Mouse (Mus musculus) hindbrain, embryonic 10.5 days (tissue): ENCODE measurements around the gene Mrps25. TPM values are rescaled to one million over a fixed set of nuclear protein-coding genes. Genes with fewer than 3 reads are reported as not detected.

Experiments used
- DNase-seq: peaks from one replicate; pipeline ENCODE4 v3.0.0-alpha.2; 2017; ENCODE audit warnings: low spot score
- H3K27ac ChIP-seq: fragments of 300-500 bp; sonication (generic); 2 replicates; pipeline ENCODE4 v1.5.1; 2016; ENCODE audit warnings: mild to moderate bottlenecking, moderate library complexity
- H3K27me3 ChIP-seq: fragments of 300-500 bp; sonication (generic); 2 replicates; pipeline ENCODE4 v1.6.1; 2016; ENCODE audit warnings: mild to moderate bottlenecking; ENCODE audit not compliant: poor library complexity, insufficient read depth, severe bottlenecking
- H3K36me3 ChIP-seq: fragments of 300-500 bp; sonication (generic); 2 replicates; pipeline ENCODE4 v1.6.1; 2016; ENCODE audit warnings: mild to moderate bottlenecking, moderate library complexity
- H3K4me1 ChIP-seq: fragments of 300-500 bp; sonication (generic); replicated peaks from 2 replicates; pipeline ENCODE4 v1.6.1; 2016; ENCODE audit warnings: mild to moderate bottlenecking
- H3K4me3 ChIP-seq: fragments of 300-500 bp; sonication (generic); 2 replicates; pipeline ENCODE4 v1.5.1; 2016; ENCODE audit warnings: mild to moderate bottlenecking, moderate library complexity
- H3K9me3 ChIP-seq: fragments of 300-500 bp; sonication (generic); 2 replicates; pipeline ENCODE4 v1.6.1; 2016; ENCODE audit warnings: mild to moderate bottlenecking, moderate library complexity
- WGBS: fragments of 180-500 bp; shearing (Covaris S2); methylation state at CpG from one replicate; pipeline ENCODE4 v1.1.7; 2016; 5-methylcytosine and 5-hydroxymethylcytosine counted together
- polyA plus RNA-seq: library from polyadenylated mRNA; unstranded; fragments of >200 nt; fragmentation: Nextera tagmentation; extraction: Ambion mirVana; gene quantifications from 2 replicates; pipeline ENCODE4 v1.2.1, GENCODE M21; 2016

The Mrps25 gene
- polyA plus RNA-seq, 1 experiment from 2014 or later = 93.1 TPM

DNA sequence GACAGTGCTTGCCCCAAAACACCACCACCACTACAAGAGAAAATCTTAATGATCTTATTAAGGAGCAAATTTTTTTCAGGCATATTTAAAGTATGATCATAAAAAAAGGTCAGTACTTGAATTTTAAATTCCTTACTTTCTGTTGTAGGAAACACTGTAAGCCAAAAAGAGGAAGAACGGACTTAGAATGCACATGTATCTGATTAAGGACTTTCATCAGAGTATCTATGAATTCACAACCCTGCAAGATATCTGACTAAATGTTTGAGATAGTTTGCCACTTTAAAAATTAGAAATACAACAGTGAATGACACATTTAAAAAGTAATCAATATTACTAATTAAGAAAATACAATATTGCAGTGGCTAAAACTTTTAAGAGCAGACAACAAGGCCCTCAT, 7.4 kb downstream of the Mrps25 start:
- no peaks in the 10 kb centered on the region for H3K27me3 ChIP-seq
- 95% methylated on average over 1 of the region's 1 CpGs for WGBS
- DNase-seq = no peak
- peaks cover 91% of the 10 kb centered on the region for H3K36me3 ChIP-seq
- no peaks in the 10 kb centered on the region for H3K4me1 ChIP-seq
- H3K4me3 ChIP-seq = no peak overlapping the region
- no peak overlapping the region for H3K27ac ChIP-seq
- peaks cover 4% of the 10 kb centered on the region; the same call in 1 of the 2 replicates for H3K9me3 ChIP-seq

DNA sequence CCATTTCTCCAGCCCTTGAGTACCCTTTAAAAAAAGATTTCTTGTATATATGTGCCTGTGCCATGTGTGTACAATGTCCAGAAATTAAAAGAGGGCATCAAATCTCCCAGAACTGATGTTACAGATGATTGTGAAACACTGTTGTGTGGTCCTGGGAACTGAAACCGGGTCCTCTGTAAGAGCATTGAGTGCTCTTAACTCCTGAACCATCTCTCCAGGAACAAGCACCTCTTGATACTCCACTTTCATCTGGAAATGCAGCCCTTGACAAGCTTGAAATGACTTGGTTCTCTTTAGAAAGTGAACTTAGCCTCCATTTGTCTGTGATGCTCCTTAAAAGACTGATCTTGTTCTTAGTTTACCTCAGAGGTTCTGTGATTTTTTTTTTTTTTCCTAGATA, 21.1 kb downstream of the Mrps25 start:
- no peaks in the 10 kb centered on the region for H3K27me3 ChIP-seq
- no peak overlapping the region for H3K4me3 ChIP-seq
- no peak for DNase-seq
- H3K4me1 ChIP-seq = no peaks in the 10 kb centered on the region
- 92% methylated on average over 1 of the region's 1 CpGs for WGBS
- peaks cover 99% of the 10 kb centered on the region for H3K36me3 ChIP-seq
- no peaks in the 10 kb centered on the region for H3K9me3 ChIP-seq
- no peak overlapping the region for H3K27ac ChIP-seq

DNA sequence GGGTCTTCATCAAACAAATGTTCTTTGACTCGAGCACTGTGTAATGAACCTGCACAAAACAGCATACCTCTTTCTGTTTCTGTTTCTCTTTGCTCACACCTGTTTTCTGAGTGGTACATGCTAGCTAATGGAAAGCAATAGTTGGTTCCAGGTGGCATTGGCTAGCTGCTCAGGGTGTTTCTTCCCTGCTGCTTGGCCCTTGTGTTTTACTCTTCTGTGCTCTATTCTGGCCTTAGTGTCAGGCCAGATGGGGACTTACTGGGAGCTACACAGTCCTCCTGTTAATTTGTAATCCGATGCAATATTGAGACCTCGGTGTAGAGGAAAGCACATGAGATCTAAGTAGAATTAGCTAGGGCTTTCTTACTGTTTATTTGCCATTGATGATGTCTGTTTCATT, 25.0 kb downstream of the Mrps25 start:
- WGBS = 95% methylated on average over 3 of the region's 3 CpGs
- H3K4me1 ChIP-seq = no peaks in the 10 kb centered on the region

DNA sequence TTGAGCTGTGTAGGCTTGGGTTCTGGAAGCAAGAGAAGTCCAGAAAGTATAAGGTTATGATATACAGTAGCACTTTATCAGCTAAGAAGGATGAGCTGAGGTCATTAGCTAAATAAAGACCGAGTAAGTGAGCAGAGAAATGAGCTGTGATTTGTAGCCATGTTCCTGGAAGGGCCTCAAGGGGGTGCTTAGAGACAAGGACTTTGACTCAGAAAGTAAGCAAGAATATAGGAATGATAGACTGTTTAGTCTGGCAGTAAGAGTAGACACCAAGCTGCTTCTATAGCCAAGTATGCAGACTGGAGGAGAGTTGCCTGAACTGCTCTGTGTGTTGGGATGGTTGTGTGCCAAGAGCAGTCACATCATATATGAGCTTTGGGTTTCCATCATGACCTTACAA, 30.1 kb downstream of the Mrps25 start:
- Histone ChIP-seq H3K36me3 (peaks cover 87% of the 10 kb centered on the region), H3K27ac (no peak overlapping the region), H3K4me1 (no peaks in the 10 kb centered on the region), H3K27me3 (no peaks in the 10 kb centered on the region), H3K4me3 (no peak overlapping the region), H3K9me3 (no peaks in the 10 kb centered on the region)
- 89% methylated on average over 1 of the region's 1 CpGs for WGBS
- no peak for DNase-seq

More for the DNA sequence above, 25.0 kb downstream of the Mrps25 start:
- H3K4me3 ChIP-seq = no peak overlapping the region
- H3K36me3 ChIP-seq = peaks cover 100% of the 10 kb centered on the region
- H3K27ac ChIP-seq = no peak overlapping the region
- DNase-seq = no peak
- H3K9me3 ChIP-seq = no peaks in the 10 kb centered on the region
- no peaks in the 10 kb centered on the region for H3K27me3 ChIP-seq

DNA sequence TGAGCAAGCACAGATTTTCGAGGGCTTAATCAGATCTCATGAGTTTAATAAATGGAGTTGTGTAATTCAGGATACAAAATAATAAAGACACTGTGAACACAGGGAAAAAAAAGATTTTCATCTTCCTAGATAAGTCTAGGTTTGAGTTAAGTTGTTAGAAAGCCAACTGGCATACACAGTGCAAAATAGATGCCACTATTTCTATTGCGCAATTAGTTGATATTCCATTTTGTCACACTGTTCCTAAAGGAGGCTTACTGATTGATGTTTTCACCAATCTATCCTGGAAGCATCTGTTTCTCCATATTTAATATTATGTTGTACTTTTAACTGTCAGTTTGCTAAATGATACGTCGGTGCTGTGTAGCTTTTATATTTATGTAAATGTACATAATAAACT, 38.0 kb downstream of the Mrps25 start:
- Histone ChIP-seq H3K27ac (no peak overlapping the region), H3K4me3 (no peak overlapping the region), H3K9me3 (no peaks in the 10 kb centered on the region), H3K27me3 (no peaks in the 10 kb centered on the region), H3K4me1 (no peaks in the 10 kb centered on the region), H3K36me3 (peaks cover 70% of the 10 kb centered on the region)
- DNase-seq = no peak
- 96% methylated on average over 4 of the region's 4 CpGs for WGBS

DNA sequence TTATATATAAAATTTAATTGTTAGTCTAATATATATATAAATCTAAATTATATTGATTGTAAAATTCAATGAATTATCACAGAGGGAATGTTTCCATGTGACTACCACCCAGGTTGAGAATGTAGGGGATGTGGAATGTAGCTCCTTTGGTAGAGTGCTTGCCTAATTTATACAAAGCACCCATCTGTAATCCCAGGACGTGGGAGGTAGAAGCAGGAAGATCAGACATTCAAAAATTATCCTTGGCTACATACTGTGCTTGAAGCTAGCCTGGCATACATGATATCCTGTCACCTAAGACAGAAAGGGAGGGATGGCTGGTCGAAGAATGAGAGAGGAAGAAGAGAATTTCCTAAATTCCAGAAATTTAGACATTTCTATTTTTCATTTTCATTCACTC, 47.5 kb downstream of the Mrps25 start:
- no peaks in the 10 kb centered on the region for H3K27me3 ChIP-seq
- H3K9me3 ChIP-seq = no peaks in the 10 kb centered on the region
- no peak for DNase-seq
- no peak overlapping the region for H3K4me3 ChIP-seq
- H3K36me3 ChIP-seq = peaks cover 29% of the 10 kb centered on the region
- 87% methylated on average over 2 of the region's 2 CpGs for WGBS
- H3K27ac ChIP-seq = no peak overlapping the region
- H3K4me1 ChIP-seq = no peaks in the 10 kb centered on the region

DNA sequence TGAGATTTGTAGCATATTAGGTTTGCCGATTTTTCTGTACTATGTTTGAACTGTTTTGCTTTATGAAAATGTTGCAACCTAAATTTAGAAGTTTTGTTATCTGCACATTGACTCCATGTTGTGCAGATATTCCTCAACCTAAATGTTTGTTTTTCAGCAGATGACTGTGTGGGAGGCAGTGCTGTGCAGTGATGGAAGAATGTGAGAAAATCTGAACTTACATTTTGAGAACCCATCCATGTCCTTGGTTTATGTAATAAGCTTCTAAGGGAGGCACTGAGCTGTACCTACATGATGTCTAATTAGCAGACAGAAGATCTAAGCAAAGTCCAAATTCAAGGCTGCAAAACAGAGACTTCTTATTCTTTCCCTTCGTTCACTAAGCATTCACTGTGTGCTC, 50.2 kb downstream of the Mrps25 start:
- H3K4me3 ChIP-seq = no peak overlapping the region
- DNase-seq = no peak
- 95% methylated on average over 2 of the region's 2 CpGs for WGBS

DNA sequence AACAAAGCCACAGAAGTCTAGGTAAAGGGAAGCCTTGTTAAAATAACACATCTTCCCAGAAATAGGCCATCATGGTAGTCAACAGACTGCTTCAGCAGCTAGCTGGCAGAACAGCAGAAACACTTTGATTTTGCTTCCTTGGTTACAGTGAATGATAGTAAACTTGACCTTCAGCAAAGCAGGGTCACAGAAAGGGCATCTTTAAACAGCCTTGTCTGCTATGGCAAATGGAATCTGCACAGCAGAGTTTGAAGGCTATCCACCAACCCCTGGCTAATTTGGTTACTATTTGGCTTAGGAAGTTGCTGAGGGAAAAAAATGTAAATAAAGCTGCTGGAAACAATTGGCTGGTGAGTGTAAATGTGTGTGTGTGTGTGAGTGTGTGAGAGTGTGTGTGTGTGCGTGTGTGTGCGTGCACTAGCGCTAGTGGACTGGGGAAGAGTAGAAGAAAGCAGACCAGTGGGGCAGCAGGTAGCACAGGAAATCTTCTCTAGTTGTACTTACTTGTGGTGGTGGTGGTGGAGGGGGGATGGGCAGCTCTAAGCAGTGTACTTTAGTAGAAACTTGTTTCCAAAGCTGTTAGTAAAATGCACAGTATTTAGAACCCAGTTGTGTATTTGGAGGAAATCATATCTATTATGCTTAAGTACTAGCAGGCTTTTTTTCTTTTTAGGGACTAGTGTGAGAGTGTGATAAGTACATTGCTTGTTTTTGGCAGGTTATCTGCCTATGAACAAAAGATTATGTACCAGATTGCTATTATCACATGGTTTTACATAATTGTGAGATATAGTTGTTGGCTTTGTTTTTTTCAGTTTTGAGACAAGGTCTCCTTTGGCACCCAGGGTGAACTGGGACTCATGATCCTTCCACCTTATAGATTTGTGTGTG, 51.6 kb downstream of the Mrps25 start:
- no peak for DNase-seq
- Histone ChIP-seq H3K27me3 (no peaks in the 10 kb centered on the region), H3K27ac (no peak overlapping the region), H3K4me1 (no peaks in the 10 kb centered on the region), H3K4me3 (no peak overlapping the region), H3K9me3 (no peaks in the 10 kb centered on the region), H3K36me3 (peaks cover 11% of the 10 kb centered on the region; the same call in 1 of the 2 replicates)
- 94% methylated on average over 3 of the region's 3 CpGs for WGBS

More for the DNA sequence above, 50.2 kb downstream of the Mrps25 start:
- Histone ChIP-seq H3K36me3 (peaks cover 11% of the 10 kb centered on the region; the same call in 1 of the 2 replicates), H3K27ac (no peak overlapping the region), H3K27me3 (no peaks in the 10 kb centered on the region), H3K4me1 (no peaks in the 10 kb centered on the region), H3K9me3 (no peaks in the 10 kb centered on the region)

DNA sequence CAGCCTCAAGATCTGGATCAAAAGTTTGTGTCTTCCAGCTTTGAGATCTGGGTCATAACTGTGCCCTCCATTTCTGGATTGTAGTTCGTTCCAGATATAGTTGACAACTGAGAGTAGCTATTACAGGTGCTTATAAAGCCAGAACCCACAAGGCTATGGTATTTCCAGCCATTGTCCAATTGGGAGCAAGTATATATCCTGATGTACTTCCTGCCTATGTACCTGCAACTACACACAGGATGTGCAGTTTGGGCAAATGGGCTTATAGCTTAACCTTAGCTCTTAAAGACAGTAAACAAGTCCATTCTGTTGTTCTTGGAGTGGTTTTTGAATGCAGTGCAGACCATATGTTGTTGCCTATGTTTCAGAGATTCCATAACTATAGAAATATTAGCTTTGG, 52.4 kb downstream of the Mrps25 start:
- no peaks in the 10 kb centered on the region for H3K9me3 ChIP-seq
- peaks cover 11% of the 10 kb centered on the region; the same call in 1 of the 2 replicates for H3K36me3 ChIP-seq
- no peaks in the 10 kb centered on the region for H3K27me3 ChIP-seq
- H3K4me1 ChIP-seq = no peaks in the 10 kb centered on the region
- DNase-seq = no peak
- H3K27ac ChIP-seq = no peak overlapping the region
- WGBS = 90% methylated on average over 1 of the region's 1 CpGs
- H3K4me3 ChIP-seq = no peak overlapping the region

DNA sequence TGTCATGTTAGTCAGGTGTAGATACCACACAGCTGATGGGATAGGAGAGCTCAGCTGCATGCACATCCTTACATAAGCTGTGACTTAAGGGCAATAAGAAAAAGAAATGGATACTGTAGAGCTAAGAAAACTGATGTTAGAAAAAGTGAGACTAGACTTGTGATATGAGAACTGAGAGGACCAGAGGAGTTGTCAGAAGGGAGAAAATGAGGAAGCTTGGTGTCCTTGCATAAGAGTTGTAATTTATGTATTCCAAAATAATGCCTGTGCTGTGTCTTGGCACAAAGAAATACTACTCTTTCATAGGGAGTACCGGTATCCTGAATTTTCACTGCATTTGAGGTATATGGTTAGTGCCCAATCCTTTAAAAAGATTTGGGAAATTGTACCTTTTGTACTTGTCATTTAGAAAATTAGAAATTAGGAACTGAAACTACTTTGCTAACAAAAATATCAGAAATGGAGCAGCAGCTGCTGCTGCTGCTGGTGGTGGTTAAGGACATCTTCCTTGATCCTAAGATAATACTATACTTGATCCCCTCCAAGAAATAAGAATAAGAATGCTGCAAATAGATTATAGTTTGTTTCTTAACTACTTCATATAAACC, 56.9 kb downstream of the Mrps25 start:
- Histone ChIP-seq H3K9me3 (no peaks in the 10 kb centered on the region), H3K4me1 (no peaks in the 10 kb centered on the region), H3K36me3 (0 out of 2 replicates have a peak, but pooled peaks cover 5% of the 10 kb centered on the region), H3K27me3 (no peaks in the 10 kb centered on the region), H3K4me3 (no peak overlapping the region), H3K27ac (no peak overlapping the region)
- 97% methylated on average over 1 of the region's 1 CpGs for WGBS
- DNase-seq = no peak

DNA sequence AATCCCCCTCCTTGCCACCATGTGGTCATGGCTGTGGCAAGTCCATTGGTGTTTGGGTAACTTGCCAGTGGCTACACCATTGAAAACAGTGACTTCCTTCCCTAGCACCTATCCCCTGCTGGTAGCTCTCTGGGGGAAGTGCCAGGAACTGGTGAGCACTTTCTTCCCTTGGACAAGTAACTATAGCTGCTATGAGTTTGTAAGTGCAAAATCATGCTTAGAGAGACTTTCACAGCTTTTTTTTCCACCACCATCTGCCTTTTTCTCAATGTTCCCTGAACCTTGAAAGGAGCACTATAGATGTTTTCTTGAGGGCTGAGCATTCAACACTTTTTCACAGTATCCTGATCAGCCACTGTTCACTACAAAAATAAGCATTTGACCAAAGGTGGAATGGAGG, 59.3 kb downstream of the Mrps25 start:
- no peak for DNase-seq
- Histone ChIP-seq H3K36me3 (0 out of 2 replicates have a peak, but pooled peaks cover 7% of the 10 kb centered on the region), H3K9me3 (no peaks in the 10 kb centered on the region), H3K27me3 (no peaks in the 10 kb centered on the region), H3K4me3 (no peak overlapping the region), H3K4me1 (no peaks in the 10 kb centered on the region), H3K27ac (no peak overlapping the region)
